Mouse (Mus musculus) layer of hippocampus, adult 11-12 months (tissue): ENCODE data around the gene Wasf2.

Experiments
- DNase-seq: peaks from one replicate; pipeline ENCODE4 v3.0.0; 2022; ENCODE audit warnings: low spot score

Wasf2 gene

GRCm38 (mm10) chr4:133175998-133176760, 45.9 kb downstream of the Wasf2 start:
- DNase-seq, result peak; percentile 45

GRCm38 (mm10) chr4:133176761-133177403, 46.6 kb downstream of the Wasf2 start:
- DNase-seq, result peak; percentile 42

GRCm38 (mm10) chr4:133178305-133178704, 48.0 kb downstream of the Wasf2 start:
- no peak for DNase-seq

- no peak for DNase-seq
These were observed 49.0 kb downstream of the Wasf2 start for GRCm38 (mm10) chr4:133179258-133179657.

DNA sequence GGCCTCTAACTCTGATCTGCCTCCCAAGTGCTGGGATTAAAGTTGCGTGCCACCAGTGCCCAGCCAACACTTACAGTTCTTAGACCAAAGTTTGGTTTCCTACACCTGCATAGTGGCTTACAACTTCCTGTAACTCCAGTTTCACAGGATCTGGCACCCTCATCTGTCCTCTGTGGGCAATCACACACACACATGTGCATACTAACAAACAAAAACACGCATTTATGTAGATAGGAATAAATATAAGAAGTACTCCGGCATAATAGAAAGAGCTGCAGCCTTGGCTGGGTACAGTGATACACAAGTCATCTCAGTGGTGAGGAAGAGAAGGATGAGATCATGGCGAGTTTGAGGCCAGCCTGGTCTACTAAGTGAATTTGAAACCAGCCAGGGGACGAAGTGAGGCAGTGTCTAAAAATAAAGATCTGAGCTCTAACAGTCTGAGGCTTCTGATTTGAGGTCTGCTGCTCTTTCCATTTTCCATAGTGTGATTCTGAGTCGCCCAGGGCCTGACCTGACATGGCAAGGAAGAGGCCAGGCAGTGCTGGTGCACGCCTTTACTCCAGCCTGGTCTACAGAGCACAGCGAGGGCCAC, 52.2 kb downstream of the Wasf2 start:
- no peak for DNase-seq

- DNase-seq, result no peak
These were observed 54.0 kb downstream of the Wasf2 start for GRCm38 (mm10) chr4:133184031-133184897.

GRCm38 (mm10) chr4:133184898-133185665, 54.8 kb downstream of the Wasf2 start:
- DNase-seq, result no peak

- DNase-seq, result no peak
These were observed 55.6 kb downstream of the Wasf2 start for GRCm38 (mm10) chr4:133185893-133186292.

- DNase-seq, result no peak
These were observed 56.6 kb downstream of the Wasf2 start for GRCm38 (mm10) chr4:133186856-133187255.

DNA sequence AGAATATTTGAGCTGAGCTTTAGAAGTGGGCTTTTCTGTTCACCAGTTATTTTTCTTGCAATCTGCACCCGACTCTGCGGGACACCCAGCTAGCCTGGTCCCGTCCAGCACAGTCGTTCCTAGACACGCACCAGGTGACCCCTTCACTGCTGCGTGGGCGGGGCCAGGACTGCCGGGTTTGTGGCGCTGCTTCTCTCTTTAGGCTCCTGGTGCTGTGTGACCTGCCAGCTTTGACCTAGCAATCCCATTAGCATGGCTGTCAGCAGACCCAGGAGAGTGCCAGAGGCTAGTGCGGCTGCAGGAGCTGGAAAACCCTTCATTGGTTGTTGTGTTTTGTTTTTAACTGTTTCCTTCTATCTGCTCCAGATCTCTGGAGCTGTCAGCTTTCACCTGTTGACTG, 59.1 kb downstream of the Wasf2 start:
- DNase-seq, result no peak

DNA sequence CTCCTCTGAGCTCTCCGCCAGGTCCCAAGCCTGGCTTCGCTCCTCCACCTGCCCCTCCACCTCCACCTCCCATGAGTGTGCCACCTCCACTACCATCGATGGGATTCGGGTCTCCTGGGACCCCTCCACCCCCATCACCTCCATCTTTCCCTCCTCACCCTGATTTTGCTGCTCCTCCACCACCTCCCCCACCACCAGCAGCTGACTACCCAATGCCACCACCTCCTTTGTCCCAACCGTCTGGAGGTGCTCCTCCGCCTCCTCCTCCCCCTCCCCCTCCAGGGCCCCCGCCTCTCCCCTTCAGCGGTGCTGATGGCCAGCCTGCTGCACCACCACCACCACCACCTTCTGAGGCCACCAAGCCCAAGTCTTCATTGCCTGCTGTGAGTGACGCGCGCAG, 64.2 kb downstream of the Wasf2 start:
- no peak for DNase-seq

DNA sequence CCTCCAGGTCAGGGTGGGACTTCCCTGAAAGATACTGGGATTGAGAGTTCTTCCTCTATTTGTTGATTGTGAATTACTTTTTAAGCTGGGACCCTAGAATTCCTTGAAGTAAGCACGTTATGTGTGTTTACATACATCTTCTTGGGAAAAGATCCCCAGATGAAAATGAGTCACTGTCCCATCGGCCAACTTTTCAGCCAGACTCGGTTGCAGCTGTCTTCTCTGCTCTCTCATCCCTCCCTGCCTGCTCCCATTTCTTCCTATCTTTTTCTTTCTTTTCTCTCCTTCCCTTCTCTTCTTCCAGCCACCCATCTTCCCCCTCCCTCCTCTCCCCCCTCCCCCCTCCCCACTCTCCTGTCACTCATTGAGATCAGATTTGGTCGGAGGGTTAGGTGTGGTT, 64.7 kb downstream of the Wasf2 start:
- no peak for DNase-seq

DNA sequence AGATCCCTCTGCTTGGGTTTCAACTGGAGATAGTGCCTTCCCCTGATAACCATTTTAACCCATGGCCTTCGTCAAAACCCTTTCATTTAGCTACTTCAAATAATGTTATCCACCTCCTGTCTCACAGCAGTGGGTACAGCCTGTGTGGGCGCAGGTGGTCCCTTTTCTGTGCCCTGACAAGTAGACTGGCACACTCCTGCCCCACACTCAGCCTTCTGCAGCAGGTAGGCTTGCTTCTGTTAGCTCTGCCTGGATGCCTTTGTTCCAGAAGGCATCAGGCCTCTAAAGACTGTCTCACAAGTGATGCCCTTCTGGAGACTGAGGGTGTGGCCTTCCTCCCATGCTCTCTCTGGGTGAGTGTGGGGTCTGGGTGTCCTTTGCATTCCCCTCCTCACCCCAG, 65.8 kb downstream of the Wasf2 start:
- DNase-seq, result no peak

DNA sequence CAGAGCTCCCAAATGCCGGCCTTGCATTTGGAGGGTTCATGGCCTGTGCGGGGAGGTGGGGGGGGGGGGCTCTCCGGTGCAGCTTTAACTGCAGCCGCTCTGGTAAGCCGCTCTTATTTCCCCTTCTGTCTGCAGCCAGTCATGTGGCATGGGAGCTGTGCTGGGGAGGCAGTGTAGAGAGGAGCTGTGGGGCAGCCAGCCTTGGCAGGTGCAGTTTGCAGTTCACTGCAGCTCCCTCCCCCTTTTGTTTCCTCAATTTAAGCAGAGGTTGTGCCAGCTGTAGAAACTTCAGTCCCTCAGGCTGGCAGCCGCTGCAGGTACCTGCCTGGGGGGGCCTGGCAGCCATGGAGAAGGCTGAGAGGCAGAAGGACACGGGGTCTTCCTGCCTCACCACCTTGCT, 66.5 kb downstream of the Wasf2 start:
- DNase-seq, result no peak

DNA sequence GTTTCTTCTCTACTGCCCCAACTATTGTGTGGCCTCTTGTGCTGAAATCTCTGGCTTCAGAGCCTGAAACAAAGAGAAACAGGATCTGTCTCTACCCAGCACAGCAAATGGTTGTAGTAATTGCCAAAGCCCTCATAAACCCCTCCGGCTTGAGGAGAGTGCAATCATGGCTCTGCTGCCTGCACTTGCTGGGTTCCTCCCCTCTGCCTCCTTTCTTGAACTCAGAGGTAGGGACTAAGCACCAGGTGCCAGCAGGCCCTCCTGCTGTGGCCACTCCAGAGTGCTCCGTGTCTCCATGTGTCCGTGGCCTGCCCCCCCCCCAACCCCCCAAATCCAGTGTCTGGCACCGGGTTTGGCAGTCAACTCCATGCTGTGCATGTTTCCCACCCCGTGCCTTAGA, 67.0 kb downstream of the Wasf2 start:
- no peak for DNase-seq

GRCm38 (mm10) chr4:133197801-133198286, 67.5 kb downstream of the Wasf2 start:
- DNase-seq, result no peak

- DNase-seq, result no peak
These were observed 68.3 kb downstream of the Wasf2 start for GRCm38 (mm10) chr4:133198337-133199180.

DNA sequence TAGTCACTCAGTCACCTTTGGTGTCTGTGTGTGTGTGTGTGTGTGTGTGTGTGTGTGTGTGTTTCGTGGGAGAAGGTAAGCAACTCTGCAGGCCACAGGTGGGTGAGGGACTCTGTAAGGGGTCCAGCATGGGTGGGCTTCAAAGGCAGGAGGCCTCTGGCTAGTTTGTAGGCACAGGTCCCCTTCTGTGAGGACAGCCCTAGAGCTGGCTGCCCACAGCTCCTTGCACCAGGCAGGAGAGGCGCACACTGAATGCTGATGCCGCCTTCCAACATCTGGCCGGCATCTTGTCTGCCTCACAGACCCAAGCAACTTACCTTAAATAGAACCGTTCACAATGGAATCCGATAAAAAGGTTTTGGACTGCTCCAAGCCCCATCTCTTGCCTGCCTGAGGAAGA, 69.4 kb downstream of the Wasf2 start:
- DNase-seq, result no peak

DNA sequence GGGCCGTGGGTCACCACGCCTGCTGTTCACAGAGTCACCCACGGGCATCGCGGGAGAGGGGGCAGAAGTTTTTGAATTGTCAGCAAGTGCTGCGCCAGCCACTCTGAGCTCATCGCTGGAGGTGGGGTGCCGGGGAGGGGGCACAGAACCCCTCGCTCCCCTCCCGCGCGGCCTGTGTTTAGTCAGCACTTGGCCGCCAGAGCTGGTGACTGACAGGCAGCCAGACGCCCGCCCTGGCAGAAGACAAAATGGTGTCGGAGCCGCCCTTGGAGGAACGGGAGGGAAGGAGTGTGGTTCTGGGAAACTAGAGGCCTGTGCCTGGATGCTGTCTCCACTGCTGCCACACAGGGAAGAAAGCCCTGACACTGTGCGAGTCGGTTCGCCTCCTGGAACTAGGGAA, 70.0 kb downstream of the Wasf2 start:
- no peak for DNase-seq

DNA sequence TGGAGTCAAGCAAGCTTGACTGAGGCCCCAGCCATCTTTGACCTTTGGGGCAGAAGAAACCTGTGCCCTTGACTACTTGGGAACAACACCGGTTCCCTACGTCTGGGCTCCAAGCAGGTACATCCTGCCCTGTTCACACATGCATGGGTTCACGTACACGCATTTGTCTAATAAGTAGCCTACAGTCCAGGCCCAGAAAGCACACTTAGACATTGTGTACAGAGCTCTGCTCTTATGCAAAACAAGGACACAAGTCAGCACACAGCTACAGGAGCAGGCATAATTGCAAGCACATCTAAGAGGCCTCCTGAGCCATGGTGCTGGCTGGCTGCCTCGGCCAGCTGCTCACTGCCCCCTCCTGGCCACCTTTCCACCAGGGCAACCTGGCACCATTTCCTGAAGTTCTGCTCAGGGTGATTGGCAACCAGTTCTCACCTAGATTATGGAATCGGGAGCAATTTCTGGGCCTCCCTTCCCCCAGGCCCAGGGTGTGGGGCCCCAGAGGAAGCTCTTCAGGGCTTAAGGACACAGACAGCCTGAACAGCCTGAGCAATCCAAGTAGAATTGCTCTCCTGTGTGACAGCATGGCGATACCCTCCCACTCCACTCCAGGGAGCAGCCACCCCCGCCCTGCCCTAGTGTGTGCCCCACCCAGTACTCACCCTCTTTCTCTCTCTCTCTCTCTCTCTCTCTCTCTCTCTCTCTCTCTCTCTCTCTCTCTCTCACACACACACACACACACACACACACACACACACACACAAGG, 70.9 kb downstream of the Wasf2 start:
- DNase-seq, result peak; percentile 65
